Mouse (Mus musculus): ENCODE measurements around the gene Glod4. TPM values are rescaled to one million over a fixed set of nuclear protein-coding genes. Genes with fewer than 3 reads are reported as not detected.
A peak's percentile ranks its signal among the peaks of the same experiment; 100 is the strongest.
"Not testable (repeated sequence)": the region's sequence is repeated elsewhere in the genome, so short reads cannot be mapped to it uniquely, and the experiment has no call there.

The Glod4 gene
- total RNA-seq, 2 experiments from 2014 or later = 85.6 to 109 TPM

- DNase-seq (ENCODE audit: low spot score in 2 of 2) = not testable (repeated sequence)
Observed at GRCm38 (mm10) chr11:76211595-76211994, 31.9 kb downstream of the Glod4 start.

GRCm38 (mm10) chr11:76210228-76210985 lies 33.1 kb downstream of the Glod4 start:
- no peak for DNase-seq (ENCODE audit: low spot score in 2 of 2)

- DNase-seq (ENCODE audit: low spot score in 2 of 2) = no peak
Observed at GRCm38 (mm10) chr11:76206793-76207192, 36.7 kb downstream of the Glod4 start.

- peak; percentile 58 to 75 for DNase-seq (ENCODE audit: low spot score in 2 of 2)
Observed at GRCm38 (mm10) chr11:76201761-76202674, 41.5 kb downstream of the Glod4 start.

GRCm38 (mm10) chr11:76196977-76197469 lies 46.5 kb downstream of the Glod4 start:
- DNase-seq (ENCODE audit: low spot score in 2 of 2) = no peak

GRCm38 (mm10) chr11:76196275-76196976 lies 47.1 kb downstream of the Glod4 start:
- DNase-seq (ENCODE audit: low spot score in 2 of 2) = no peak

- DNase-seq (ENCODE audit: low spot score in 2 of 2) = no peak
Observed at GRCm38 (mm10) chr11:76186908-76187307, 56.6 kb downstream of the Glod4 start.

GRCm38 (mm10) chr11:76183745-76184144 lies 59.8 kb downstream of the Glod4 start:
- no peak for DNase-seq (ENCODE audit: low spot score in 2 of 2)

- DNase-seq (ENCODE audit: low spot score in 2 of 2) = no peak
Observed at GRCm38 (mm10) chr11:76180146-76180540, 63.4 kb downstream of the Glod4 start.

- DNase-seq (ENCODE audit: low spot score in 2 of 2) = peak; percentile 82 to 83
Observed at GRCm38 (mm10) chr11:76179495-76180145, 63.9 kb downstream of the Glod4 start, which contains the start of the genes Vps53 and Fam57a. Vps53 (minus strand) TSS chr11:76179647. Fam57a (plus strand) TSS chr11:76179671.

- DNase-seq (ENCODE audit: low spot score in 2 of 2) = peak in 1 of 2 experiments; percentile 14
Observed at GRCm38 (mm10) chr11:76178726-76179494, 64.6 kb downstream of the Glod4 start.

GRCm38 (mm10) chr11:76170207-76170606 lies 73.3 kb downstream of the Glod4 start:
- no peak for DNase-seq (ENCODE audit: low spot score in 2 of 2)

GRCm38 (mm10) chr11:76168976-76169375 lies 74.5 kb downstream of the Glod4 start:
- DNase-seq (ENCODE audit: low spot score in 2 of 2) = no peak

GRCm38 (mm10) chr11:76167079-76167765 lies 76.3 kb downstream of the Glod4 start:
- DNase-seq (ENCODE audit: low spot score in 2 of 2) = peak; percentile 21 to 50

- DNase-seq (ENCODE audit: low spot score in 2 of 2) = no peak
Observed at GRCm38 (mm10) chr11:76166657-76167056, 76.9 kb downstream of the Glod4 start.

- no peak for DNase-seq (ENCODE audit: low spot score in 2 of 2)
Observed at GRCm38 (mm10) chr11:76160251-76160650, 83.3 kb downstream of the Glod4 start.

GRCm38 (mm10) chr11:76158375-76158774 lies 85.2 kb downstream of the Glod4 start:
- no peak for DNase-seq (ENCODE audit: low spot score in 2 of 2)

GRCm38 (mm10) chr11:76154861-76155260 lies 88.7 kb downstream of the Glod4 start:
- no peak for DNase-seq (ENCODE audit: low spot score in 2 of 2)

GRCm38 (mm10) chr11:76154200-76154599 lies 89.3 kb downstream of the Glod4 start:
- no peak for DNase-seq (ENCODE audit: low spot score in 2 of 2)
